Mouse (Mus musculus) liver, embryonic 13.5 days (tissue): ENCODE data around the gene Foxa3. TPM values are rescaled to one million over a fixed set of nuclear protein-coding genes. Genes with fewer than 3 reads are reported as not detected.
A peak's percentile ranks its signal among the peaks of the same experiment; 100 is the strongest.

Source experiments
- ATAC-seq: fragments of 200-750 bp; cut with Nextera tagmentation; 2 replicates; pipeline ENCODE4 v1.8.0; 2017; ENCODE audit warnings: low read depth, mild to moderate bottlenecking, moderate number of reproducible peaks, moderate library complexity
- DNase-seq: peaks from one replicate; pipeline ENCODE4 v3.0.0; 2022
- H3K27ac ChIP-seq: fragments of 300-500 bp; sonication (generic); 2 replicates; pipeline ENCODE4 v1.5.1; 2015; ENCODE audit warnings: moderate library complexity, mild to moderate bottlenecking, inconsistent platforms
- H3K27me3 ChIP-seq: fragments of 300-500 bp; sonication (generic); 2 replicates; pipeline ENCODE4 v1.6.1; 2015; ENCODE audit warnings: mild to moderate bottlenecking, inconsistent platforms
- H3K36me3 ChIP-seq: fragments of 300-500 bp; sonication (generic); 2 replicates; pipeline ENCODE4 v1.6.1; 2015; ENCODE audit warnings: mild to moderate bottlenecking, inconsistent platforms
- H3K4me1 ChIP-seq: fragments of 300-500 bp; sonication (generic); replicated peaks from 2 replicates; pipeline ENCODE4 v1.6.1; 2015; ENCODE audit warnings: inconsistent platforms
- H3K4me2 ChIP-seq: fragments of 300-500 bp; sonication (generic); 2 replicates; pipeline ENCODE4 v1.6.1; 2015; ENCODE audit warnings: inconsistent platforms, mild to moderate bottlenecking, moderate library complexity
- H3K4me3 ChIP-seq: fragments of 300-500 bp; sonication (generic); replicated peaks from 2 replicates; pipeline ENCODE4 v1.5.1; 2015; ENCODE audit warnings: mild to moderate bottlenecking, inconsistent platforms
- H3K9ac ChIP-seq: fragments of 300-500 bp; sonication (generic); 2 replicates; pipeline ENCODE4 v1.6.1; 2015; ENCODE audit warnings: mild to moderate bottlenecking, inconsistent platforms
- H3K9me3 ChIP-seq: fragments of 300-500 bp; sonication (generic); replicated peaks from 2 replicates; pipeline ENCODE4 v1.6.1; 2016; ENCODE audit warnings: inconsistent platforms
- WGBS: fragments of 180-500 bp; shearing (Covaris S2); methylation state at CpG from one replicate; pipeline ENCODE4 v1.1.7; 2015; ENCODE audit not compliant: insufficient replicate concordance; 5-methylcytosine and 5-hydroxymethylcytosine counted together
- polyA plus RNA-seq: library from polyadenylated mRNA; unstranded; fragments of >200 nt; fragmentation: Nextera tagmentation; extraction: Ambion mirVana; gene quantifications from 2 replicates; pipeline ENCODE4 v1.2.1, GENCODE M21; 2015

Gene Foxa3
- polyA plus RNA-seq, 1 experiment from 2014 or later: 25.6 TPM

DNA sequence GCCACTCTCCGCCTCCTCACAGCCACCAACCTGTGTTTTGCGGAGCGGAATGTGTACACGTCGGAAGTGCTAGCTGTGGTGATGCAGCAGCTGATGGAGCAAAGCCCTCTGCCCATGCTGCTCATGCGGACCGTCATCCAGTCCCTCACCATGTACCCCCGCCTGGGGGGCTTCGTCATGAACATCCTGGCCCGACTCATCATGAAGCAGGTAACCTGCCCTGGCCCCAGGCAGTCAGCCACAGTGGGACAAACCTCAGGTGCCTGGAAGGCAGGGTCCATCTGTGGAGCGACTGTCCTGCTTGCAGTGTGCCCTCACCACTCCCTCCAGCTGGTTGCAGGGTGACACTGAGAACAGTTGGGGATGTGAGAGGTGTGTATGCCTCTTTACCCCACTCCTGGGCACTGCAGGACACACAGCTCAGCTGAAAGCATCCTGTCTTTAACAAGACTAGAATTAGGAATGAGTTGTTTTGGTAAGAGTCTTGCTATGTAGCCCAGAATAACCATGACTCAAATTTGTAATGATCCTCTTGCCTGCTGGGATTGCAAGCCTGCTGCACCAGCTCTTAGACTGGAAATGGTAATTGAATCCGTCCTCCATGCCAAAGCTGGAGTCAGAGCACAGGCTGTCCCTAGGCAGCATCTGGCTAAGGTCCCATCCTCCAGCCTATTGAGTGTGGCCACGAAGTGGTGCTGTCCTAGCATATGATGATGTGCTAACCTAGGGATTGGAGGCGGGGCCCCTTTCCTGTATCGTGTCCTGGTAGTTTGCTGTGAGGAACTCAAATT, 29.2 kb upstream of the Foxa3 start:
- Histone ChIP-seq H3K4me3 (no peak overlapping the region), H3K9me3 (0 out of 2 replicates have a peak, but pooled peaks cover 4% of the 10 kb centered on the region), H3K9ac (no peak overlapping the region), H3K36me3 (peaks cover 73% of the 10 kb centered on the region), H3K27me3 (no peaks in the 10 kb centered on the region), H3K4me1 (no peaks in the 10 kb centered on the region), H3K27ac (no peak overlapping the region), H3K4me2 (no peak overlapping the region)
- 78% methylated on average over 15 of the region's 15 CpGs for WGBS
- DNase-seq (no peak), ATAC-seq (no peak)

DNA sequence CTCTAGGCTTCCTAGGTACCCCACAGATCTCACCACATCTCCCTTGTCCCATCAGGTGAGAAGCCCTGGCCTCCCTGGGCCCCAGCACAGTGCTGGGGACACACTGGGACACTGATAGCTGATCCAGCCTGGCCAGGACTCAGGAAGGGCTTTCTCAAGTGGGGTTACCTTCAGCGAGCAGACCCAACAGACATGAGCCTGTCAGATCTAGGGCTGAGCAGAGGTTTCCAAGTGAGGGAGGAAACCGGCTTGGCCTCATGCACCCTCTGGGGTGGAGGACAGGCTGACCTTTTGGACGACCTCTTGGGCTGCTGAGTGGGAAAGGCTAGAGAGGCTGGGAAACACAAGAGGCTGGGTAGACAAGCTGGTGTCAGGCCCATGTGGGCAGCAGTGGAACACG, 27.8 kb upstream of the Foxa3 start:
- no peak overlapping the region for H3K4me3 ChIP-seq
- H3K4me1 ChIP-seq: no peaks in the 10 kb centered on the region
- H3K4me2 ChIP-seq: no peak overlapping the region
- no peak overlapping the region for H3K9ac ChIP-seq
- DNase-seq: no peak
- H3K36me3 ChIP-seq: peaks cover 87% of the 10 kb centered on the region
- WGBS: 57% methylated on average over 4 of the region's 4 CpGs
- ATAC-seq: no peak
- no peaks in the 10 kb centered on the region for H3K9me3 ChIP-seq
- no peak overlapping the region for H3K27ac ChIP-seq
- no peaks in the 10 kb centered on the region for H3K27me3 ChIP-seq

DNA sequence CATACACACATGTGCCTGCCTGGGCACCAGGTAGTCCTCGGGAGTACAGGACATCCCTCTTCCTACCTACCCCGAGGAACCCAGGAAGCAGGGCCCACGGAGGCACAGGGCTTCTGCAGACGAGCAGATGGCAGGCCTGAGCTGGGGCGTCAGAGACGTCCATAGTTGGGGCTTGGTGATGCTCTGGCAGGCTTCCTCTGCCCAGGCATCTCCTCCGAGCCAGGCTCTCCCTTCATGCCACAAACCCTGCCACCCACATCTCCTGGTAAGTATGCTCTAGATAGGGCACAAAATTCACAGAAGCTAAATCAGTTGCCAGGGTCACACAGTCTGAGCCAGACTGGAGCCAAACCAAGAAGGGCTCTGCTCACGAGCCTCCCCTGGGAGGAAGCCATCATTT, 26.8 kb upstream of the Foxa3 start:
- no peaks in the 10 kb centered on the region for H3K27me3 ChIP-seq
- H3K4me1 ChIP-seq: no peaks in the 10 kb centered on the region
- H3K36me3 ChIP-seq: peaks cover 91% of the 10 kb centered on the region
- no peak for ATAC-seq
- no peak overlapping the region for H3K4me3 ChIP-seq
- H3K9ac ChIP-seq: no peak overlapping the region
- no peak overlapping the region for H3K27ac ChIP-seq
- H3K9me3 ChIP-seq: no peaks in the 10 kb centered on the region
- no peak overlapping the region for H3K4me2 ChIP-seq
- 75% methylated on average over 8 of the region's 8 CpGs for WGBS
- no peak for DNase-seq

DNA sequence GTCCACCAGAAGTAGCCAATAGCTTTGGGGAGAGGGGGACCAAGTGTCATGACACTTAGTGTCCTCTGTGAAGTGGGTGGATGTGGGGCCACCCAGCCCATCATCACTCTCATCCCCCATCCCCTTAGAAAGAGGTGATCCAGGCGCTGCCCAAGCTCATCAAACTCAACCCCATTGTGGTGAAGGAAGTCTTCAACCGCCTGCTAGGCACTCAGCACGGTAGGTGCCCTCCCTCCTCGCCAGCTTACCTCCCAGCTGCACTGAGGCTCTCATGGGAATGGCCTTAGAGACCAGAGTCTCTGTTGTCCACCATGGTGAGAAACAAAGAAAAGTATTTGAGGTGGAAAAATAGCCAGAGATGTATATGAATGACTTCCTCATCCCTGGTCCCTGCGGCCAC, 25.9 kb upstream of the Foxa3 start:
- H3K4me2 ChIP-seq: no peak overlapping the region
- peaks cover 97% of the 10 kb centered on the region for H3K36me3 ChIP-seq
- no peak overlapping the region for H3K4me3 ChIP-seq
- no peak for ATAC-seq
- H3K4me1 ChIP-seq: no peaks in the 10 kb centered on the region
- H3K9ac ChIP-seq: no peak overlapping the region
- no peaks in the 10 kb centered on the region for H3K27me3 ChIP-seq
- H3K27ac ChIP-seq: no peak overlapping the region
- 81% methylated on average over 5 of the region's 5 CpGs for WGBS
- H3K9me3 ChIP-seq: no peaks in the 10 kb centered on the region
- no peak for DNase-seq

DNA sequence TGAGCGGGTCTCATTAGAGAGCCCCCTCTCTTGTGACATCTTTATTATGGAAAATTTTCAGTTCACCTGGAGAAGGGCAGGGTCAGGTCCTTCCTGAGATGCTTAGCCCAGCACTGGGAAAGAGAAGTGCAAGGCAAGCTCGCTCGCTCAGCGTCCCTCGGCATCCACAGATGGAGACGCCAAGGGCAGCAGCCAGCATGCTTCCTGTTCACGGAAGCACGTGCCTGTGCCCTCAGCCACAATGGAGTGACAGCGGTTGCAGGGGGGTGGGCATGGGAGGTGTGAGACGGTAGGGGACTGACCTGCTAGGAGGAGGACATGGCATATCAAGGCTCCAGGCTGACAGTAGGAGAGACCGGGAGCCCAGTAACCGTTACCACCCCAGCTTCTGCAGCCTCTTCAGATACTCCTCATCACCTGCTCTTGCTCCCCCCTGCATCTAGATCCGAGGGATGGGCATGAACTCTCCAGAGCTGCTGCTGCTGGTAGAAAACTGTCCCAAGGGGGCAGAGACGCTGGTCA, 24.7 kb upstream of the Foxa3 start:
- Histone ChIP-seq H3K4me3 (no peak overlapping the region), H3K36me3 (peaks cover 100% of the 10 kb centered on the region), H3K9ac (no peak overlapping the region), H3K4me1 (no peaks in the 10 kb centered on the region), H3K27me3 (no peaks in the 10 kb centered on the region), H3K27ac (no peak overlapping the region), H3K4me2 (no peak overlapping the region), H3K9me3 (no peaks in the 10 kb centered on the region)
- WGBS: 77% methylated on average over 14 of the region's 14 CpGs
- ATAC-seq (no peak), DNase-seq (no peak)

DNA sequence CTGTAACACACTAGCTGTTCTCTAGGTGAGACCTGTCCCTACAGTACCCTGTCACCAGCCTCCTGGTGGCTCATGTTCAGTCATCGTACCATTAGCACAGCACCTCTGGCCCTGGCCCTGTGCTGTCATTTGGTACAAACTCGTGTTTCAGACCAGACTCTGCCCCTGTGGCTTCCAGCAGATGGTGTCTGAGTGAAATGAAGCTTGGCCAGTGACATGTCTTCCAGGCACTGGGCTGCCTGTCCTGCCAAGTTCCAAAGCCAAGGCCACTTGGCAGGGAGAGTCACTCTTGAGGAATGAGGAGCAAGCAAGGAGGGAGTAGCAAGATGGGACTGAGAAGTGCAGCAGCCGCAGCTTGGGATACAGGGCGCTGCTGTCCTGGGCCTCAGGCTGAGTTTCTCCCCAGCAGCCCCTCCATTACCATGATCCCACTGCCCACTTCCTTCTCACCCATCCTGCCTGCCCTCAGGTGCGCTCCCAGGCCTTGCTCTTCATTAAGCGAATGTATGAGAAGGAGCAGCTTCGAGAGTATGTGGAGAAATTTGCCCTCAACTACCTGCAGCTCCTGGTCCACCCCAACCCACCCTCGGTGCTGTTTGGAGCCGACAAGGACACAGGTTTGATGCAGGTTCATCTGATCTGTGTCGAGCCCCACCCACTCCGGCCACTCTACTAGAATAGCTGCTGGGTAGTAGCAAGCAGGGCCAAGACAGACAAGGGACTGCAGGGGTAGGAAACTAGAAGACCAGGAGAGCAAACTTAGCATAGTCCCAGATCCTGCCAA, 23.1 kb upstream of the Foxa3 start:
- no peak overlapping the region for H3K4me3 ChIP-seq
- no peaks in the 10 kb centered on the region for H3K4me1 ChIP-seq
- DNase-seq (no peak), ATAC-seq (no peak)
- peaks cover 100% of the 10 kb centered on the region for H3K36me3 ChIP-seq
- H3K27me3 ChIP-seq: no peaks in the 10 kb centered on the region
- 84% methylated on average over 11 of the region's 11 CpGs for WGBS
- no peak overlapping the region for H3K4me2 ChIP-seq
- no peak overlapping the region for H3K9ac ChIP-seq
- no peaks in the 10 kb centered on the region for H3K9me3 ChIP-seq
- H3K27ac ChIP-seq: no peak overlapping the region

DNA sequence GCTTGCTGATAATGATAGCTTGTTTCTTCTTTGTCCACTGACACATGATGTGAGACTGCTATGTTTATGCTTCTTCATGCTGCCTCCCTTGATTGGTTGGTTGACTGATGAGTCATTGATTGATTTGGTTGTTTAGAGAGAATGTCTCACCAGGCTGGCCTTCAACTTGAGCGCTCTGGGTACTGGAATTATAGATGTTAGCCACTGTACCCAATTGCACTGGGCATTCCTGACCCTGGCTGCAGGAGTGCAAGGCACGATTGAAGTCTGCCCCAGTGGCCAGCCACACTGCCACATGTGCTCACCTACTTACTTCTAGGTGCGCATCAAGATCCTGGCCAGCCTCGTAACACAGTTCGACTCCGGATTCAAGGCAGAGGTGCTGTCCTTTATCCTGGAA, 21.3 kb upstream of the Foxa3 start:
- peaks cover 100% of the 10 kb centered on the region for H3K36me3 ChIP-seq
- 88% methylated on average over 6 of the region's 6 CpGs for WGBS
- H3K27me3 ChIP-seq: no peaks in the 10 kb centered on the region
- ATAC-seq: no peak
- H3K9me3 ChIP-seq: no peaks in the 10 kb centered on the region
- H3K27ac ChIP-seq: no peak overlapping the region
- H3K4me1 ChIP-seq: no peaks in the 10 kb centered on the region
- no peak overlapping the region for H3K4me2 ChIP-seq
- H3K4me3 ChIP-seq: no peak overlapping the region
- H3K9ac ChIP-seq: no peak overlapping the region
- no peak for DNase-seq

DNA sequence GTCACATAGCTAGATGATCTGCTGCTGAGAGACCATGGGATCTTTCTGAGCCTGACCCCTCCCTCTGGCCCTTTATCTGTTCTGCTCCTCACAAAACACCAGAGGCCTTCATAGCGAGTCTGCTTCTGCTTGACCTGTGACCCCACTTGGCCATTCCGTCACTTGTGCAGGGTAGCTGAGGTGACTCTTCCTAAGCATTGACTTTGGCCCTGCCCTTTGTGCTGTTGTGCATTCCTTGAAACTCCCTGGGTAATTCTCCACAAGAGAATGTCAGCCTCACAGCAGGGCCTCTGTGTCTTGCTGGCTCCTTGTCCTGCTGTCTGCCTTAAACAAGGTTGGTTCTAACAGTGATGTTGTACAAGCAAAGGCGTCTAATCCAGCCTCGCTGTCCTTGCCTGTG, 8.3 kb upstream of the Foxa3 start:
- H3K9ac ChIP-seq: no peak overlapping the region
- no peak overlapping the region for H3K4me2 ChIP-seq
- no peaks in the 10 kb centered on the region for H3K9me3 ChIP-seq
- ATAC-seq: no peak
- H3K36me3 ChIP-seq: peaks cover 84% of the 10 kb centered on the region
- no peak for DNase-seq
- no peak overlapping the region for H3K27ac ChIP-seq
- H3K4me3 ChIP-seq: no peak overlapping the region
- WGBS: 82% methylated on average over 4 of the region's 4 CpGs
- H3K27me3 ChIP-seq: no peaks in the 10 kb centered on the region
- peaks cover 15% of the 10 kb centered on the region for H3K4me1 ChIP-seq

DNA sequence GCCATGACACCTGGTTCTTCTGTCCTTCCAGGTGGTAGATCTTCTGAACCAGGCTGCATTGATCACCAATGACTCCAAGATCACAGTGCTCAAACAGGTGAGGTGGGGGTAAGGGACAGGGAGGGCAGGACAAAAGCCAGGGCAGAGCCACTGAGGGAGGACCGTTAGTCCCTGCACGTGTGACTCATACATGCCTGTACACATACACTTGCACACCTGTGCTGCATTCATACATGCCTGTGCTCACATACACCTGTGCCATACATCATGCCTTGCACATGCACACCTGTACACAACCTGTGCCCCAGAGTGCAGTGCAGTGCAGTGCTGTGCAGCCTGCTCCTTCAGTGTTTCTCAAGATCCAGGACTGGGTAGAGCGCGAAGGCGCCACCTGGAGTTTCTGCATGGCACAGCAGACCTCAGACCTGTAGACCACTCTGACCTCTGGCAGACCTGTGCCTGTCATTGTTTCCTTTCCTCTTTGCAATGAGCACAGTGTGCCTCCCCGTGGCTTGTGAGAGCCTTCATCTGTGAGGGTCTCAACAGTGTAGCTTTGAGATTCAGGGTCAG, 5.8 kb upstream of the Foxa3 start:
- no peaks in the 10 kb centered on the region for H3K27me3 ChIP-seq
- H3K4me2 ChIP-seq: no peak overlapping the region
- no peak overlapping the region; the same call in 1 of the 2 replicates for H3K27ac ChIP-seq
- 64% methylated on average over 6 of the region's 6 CpGs for WGBS
- no peak for DNase-seq
- H3K4me3 ChIP-seq: no peak overlapping the region
- H3K9me3 ChIP-seq: no peaks in the 10 kb centered on the region
- H3K36me3 ChIP-seq: peaks cover 62% of the 10 kb centered on the region
- H3K9ac ChIP-seq: no peak overlapping the region
- peaks cover 35% of the 10 kb centered on the region for H3K4me1 ChIP-seq
- no peak for ATAC-seq

DNA sequence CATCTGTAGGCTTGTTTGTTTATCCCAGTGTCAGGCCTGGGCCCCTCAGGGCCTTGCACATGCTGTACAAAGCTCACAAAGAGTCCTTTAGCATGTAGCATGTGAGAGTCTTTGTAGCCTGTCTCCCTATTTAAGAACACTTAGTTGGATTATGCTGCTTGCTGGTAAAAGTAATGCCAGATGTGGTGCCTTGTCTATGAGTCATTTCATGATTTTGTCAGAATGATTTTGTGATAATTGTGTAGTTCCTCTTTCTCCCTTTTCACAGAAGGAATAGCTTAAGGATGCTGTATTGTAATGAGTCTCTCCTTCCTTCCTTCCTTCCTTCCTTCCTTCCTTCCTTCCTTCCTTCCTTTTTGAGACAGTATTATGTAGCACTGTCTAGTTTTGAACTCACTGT, 4.7 kb upstream of the Foxa3 start:
- Histone ChIP-seq H3K4me1 (peaks cover 43% of the 10 kb centered on the region), H3K27me3 (peaks cover 9% of the 10 kb centered on the region), H3K4me2 (no peak overlapping the region), H3K27ac (no peak overlapping the region), H3K9me3 (no peaks in the 10 kb centered on the region), H3K36me3 (peaks cover 53% of the 10 kb centered on the region), H3K9ac (no peak overlapping the region), H3K4me3 (no peak overlapping the region)
- ATAC-seq (no peak), DNase-seq (no peak)

DNA sequence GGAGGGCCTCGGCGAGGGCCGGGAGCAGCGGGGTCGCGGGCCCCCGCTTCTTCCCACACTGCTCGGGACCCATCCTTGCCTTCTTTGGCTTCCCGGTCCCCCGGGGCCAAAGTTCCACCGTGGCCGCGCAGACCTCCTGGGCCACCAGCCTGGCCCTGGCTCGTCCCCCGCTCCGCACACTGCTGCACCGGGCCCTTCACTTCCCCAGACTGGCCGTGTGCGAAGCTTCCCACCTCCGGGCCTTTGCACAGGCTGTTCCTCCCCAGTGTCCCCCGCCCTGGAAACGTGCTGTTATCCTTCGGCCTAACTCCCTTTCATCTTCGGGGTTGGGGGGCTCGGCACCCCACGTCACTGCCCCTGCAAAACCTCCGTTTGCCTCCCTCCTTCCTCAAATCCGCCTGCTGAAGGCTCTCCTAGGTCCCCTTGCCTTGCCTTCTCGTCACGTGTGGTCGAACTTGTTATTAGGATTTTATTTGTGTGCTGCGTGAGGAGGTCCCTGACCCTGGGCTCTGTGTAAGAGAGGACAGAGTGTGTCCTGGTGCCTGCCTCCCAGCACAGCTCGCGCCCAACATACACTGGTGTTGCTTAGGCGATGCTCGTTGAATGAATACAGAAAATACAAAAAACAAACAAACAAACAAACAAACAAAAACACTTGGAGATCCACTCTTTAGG, 1.4 kb upstream of the Foxa3 start:
- H3K4me2 ChIP-seq: peak overlapping the region; percentile 97
- H3K4me3 ChIP-seq: peak overlapping the region; percentile 98
- WGBS: under 1% methylated on average over 36 of the region's 36 CpGs
- peaks cover 43% of the 10 kb centered on the region for H3K4me1 ChIP-seq
- peak overlapping the region; percentile 97 for H3K9ac ChIP-seq
- H3K27me3 ChIP-seq: peaks cover 42% of the 10 kb centered on the region
- DNase-seq (no peak), ATAC-seq (peak; percentile 56)
- peaks cover 20% of the 10 kb centered on the region for H3K36me3 ChIP-seq
- peak overlapping the region; percentile 83 for H3K27ac ChIP-seq
- H3K9me3 ChIP-seq: no peaks in the 10 kb centered on the region
